Mouse (Mus musculus) granulocyte monocyte progenitor cell, adult 5-6 weeks (primary cell): ENCODE results near the gene Alg9. TPM values are rescaled to one million over a fixed set of nuclear protein-coding genes. Genes with fewer than 3 reads are reported as not detected.
"Not testable (repeated sequence)": the region's sequence is repeated elsewhere in the genome, so short reads cannot be mapped to it uniquely, and the experiment has no call there.

Source experiments
- ATAC-seq: replicated peaks from 2 replicates; pipeline ENCODE4 v1.8.0; 2016; ENCODE audit warnings: mild to moderate bottlenecking, moderate TSS enrichment, inconsistent platforms; ENCODE audit not compliant: poor library complexity, severe bottlenecking
- total RNA-seq, 2 experiments: library from RNA; stranded (forward) in 1 of 2; stranded (reverse) in 1 of 2; fragments of 200-712, 200-1000 nt in 1 of 2; fragments of >200 nt in 1 of 2; fragmentation: Nextera tagmentation in 1 of 2; gene quantifications; 2 replicates each; pipeline ENCODE4 v1.2.3; 2014 to 2017

The Alg9 gene
- total RNA-seq, 2 experiments from 2014 or later, result 22.7 to 30.7 TPM

DNA sequence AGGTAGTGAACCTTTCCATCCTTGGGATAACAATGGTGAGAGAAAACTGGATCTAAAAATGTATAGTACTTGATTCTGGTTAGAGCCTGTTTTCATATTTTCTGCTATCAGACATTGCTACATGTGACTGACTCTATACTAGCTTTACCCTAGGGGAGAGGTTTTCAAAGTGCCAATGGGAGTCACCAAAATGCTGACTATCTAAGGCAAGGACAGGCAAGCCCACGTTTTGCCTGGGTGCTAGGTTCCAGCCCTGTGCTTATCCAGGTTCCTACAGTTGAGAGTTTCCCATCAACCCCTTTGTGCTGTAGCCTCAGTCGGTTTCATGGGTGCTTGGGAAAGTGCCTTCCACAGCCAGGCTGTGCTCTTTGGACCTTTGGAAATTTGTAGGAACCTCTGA, 36.9 kb downstream of the Alg9 start:
- ATAC-seq, result no peak

GRCm38 (mm10) chr9:50813796-50814195, 39.0 kb downstream of the Alg9 start:
- no peak for ATAC-seq

GRCm38 (mm10) chr9:50815666-50816065, 40.8 kb downstream of the Alg9 start:
- ATAC-seq, result no peak

GRCm38 (mm10) chr9:50816512-50816911, 41.7 kb downstream of the Alg9 start:
- ATAC-seq, result no peak

GRCm38 (mm10) chr9:50818050-50818449, 43.2 kb downstream of the Alg9 start:
- peak; percentile 52 for ATAC-seq

GRCm38 (mm10) chr9:50819716-50820115, 44.9 kb downstream of the Alg9 start:
- ATAC-seq, result no peak

GRCm38 (mm10) chr9:50821651-50822050, 46.8 kb downstream of the Alg9 start:
- ATAC-seq, result no peak

DNA sequence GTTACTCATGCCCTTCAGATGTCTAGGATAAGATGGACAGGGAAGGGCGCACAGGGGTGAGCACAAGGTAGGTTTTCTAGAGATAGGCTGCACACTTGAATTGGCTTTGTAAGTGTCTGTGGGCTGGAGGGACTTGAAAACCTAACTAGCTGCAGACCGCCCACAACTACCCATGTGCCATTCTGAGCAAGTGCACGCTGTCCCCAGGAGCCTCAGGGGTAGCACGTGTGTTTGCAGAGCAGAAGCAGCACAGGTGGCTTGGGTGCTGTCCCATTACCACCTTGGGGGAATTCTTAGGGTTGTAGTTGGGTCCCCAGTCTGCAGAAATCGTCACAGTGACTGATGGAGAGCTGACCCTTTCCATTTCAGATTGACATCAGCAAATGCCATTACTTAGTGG, 47.4 kb downstream of the Alg9 start:
- ATAC-seq, result no peak

GRCm38 (mm10) chr9:50823779-50824453, 49.1 kb downstream of the Alg9 start:
- ATAC-seq, result no peak

- ATAC-seq, result no peak
Measured at GRCm38 (mm10) chr9:50831514-50831913, 56.7 kb downstream of the Alg9 start.

DNA sequence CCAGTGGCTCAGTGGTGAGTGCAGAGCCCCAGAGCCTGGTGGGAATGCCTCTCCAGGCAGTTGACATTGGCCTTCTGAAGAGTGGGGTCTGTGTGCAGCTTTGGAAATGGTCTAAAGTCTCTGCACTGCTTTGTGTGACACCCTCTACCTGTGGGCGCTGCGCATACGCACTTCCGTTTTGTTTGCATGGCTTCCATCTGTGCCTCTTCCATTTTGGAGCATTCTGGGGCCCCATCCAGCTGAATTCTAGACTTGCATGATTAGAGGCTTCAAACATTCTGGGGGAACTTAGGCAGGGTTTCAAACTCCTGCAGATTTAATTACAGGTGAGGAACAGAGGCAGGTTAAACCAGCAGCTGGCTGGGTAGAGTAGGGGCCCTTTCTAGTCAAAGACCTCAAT, 57.3 kb downstream of the Alg9 start:
- no peak for ATAC-seq

GRCm38 (mm10) chr9:50832582-50832981, 57.8 kb downstream of the Alg9 start:
- ATAC-seq, result not testable (repeated sequence)

GRCm38 (mm10) chr9:50833786-50834185, 59.0 kb downstream of the Alg9 start:
- peak; percentile 68 for ATAC-seq

- ATAC-seq, result peak; percentile 89
Measured at GRCm38 (mm10) chr9:50835068-50835705, 60.4 kb downstream of the Alg9 start.

GRCm38 (mm10) chr9:50836097-50836496, 61.3 kb downstream of the Alg9 start:
- ATAC-seq, result no peak

DNA sequence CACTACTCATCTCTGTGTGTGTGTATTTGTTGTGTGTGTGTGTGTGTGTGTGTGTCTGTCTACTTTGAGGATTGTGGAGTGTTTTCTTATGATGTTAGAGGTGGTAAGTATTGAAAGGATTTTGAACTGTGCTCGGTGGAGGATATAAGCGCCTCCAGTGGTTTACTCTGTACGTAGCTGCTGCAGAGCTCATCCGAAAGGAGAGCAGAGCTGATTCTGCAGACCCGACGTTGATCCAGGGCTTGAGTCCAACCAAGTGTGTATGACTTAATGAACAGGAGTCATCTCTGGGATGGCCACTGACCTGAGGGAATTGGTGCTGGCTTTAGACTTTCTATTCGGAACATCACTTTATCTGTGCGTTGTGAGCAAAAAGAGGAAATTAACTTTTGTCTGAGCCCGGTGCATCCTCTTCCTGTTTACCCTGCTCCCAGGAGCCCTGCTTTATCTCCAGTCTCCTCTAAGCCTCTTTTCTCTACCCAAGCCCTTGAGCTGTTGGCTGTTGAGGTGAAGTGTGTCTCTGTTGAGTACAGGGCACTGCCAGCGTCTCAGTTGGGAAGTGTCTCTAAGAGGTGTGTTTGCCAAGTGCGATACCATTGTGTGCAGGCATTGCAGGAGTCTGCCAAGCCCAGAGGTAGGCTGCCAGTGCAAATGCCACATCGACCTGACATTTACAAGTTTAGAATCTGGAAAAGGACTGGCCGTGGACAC, 66.4 kb downstream of the Alg9 start:
- peak; percentile 76 for ATAC-seq

GRCm38 (mm10) chr9:50845081-50845480, 70.3 kb downstream of the Alg9 start, which contains the start of gene Ppp2r1b:
Gene Ppp2r1b, plus strand, starts transcription at chr9:50845301.
- no peak for ATAC-seq

DNA sequence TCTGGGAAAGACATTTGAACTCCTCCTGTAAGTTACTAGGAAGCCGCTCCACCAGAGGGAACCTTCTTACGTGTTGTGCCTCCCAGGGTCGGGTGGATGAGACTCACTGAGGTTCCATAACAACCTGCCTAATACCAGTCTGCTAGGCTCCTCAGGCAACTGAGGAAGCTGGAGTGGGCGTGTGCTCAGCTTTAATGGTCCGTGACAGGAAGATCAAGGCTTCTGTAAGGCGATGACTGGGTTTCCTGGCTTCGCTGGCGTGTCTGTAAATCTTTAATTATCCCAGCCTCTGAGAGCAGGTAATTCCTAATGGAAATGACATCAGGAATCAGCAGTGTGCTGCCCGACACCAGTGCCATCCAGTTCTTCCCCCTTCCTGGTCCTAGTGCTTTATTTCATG, 70.7 kb downstream of the Alg9 start:
- ATAC-seq, result no peak

DNA sequence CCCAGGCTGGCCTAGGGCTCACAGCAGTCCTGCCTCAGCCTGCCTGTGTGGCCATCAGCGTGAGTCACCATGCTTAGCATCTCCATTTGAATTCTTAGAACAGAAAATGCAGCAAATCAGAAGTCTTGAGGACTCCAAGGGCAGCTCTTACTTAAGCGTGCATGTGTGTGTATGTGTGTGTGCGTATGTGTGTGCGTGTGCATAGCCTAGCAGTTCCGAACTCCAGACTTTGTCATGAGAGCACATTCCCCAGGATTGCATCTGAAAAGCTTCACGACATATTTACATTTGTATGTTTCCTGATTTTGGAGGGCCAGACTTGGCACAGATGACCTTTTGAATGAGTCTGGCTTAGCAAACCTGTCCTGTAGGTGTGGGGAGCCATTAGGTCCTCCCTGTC, 72.3 kb downstream of the Alg9 start:
- ATAC-seq, result no peak

- no peak for ATAC-seq
Measured at GRCm38 (mm10) chr9:50847606-50848368, 73.0 kb downstream of the Alg9 start.

- ATAC-seq, result no peak
Measured at GRCm38 (mm10) chr9:50848821-50849220, 74.0 kb downstream of the Alg9 start.
